Mouse (Mus musculus): ENCODE measurements around the gene Bcl2a1c. TPM values are rescaled to one million over a fixed set of nuclear protein-coding genes. Genes with fewer than 3 reads are reported as not detected.
A peak's percentile ranks its signal among the peaks of the same experiment; 100 is the strongest.
"Not testable (repeated sequence)": the region's sequence is repeated elsewhere in the genome, so short reads cannot be mapped to it uniquely, and the experiment has no call there.

Gene Bcl2a1c
- total RNA-seq (2021), result not detected
- long read RNA-seq, experiment 1, result 0 reads
- long read RNA-seq, experiment 2, result 0 reads

- DNase-seq, result not testable (repeated sequence)
Measured at GRCm38 (mm10) chr9:114329855-114330254, at the start of gene Bcl2a1c. Gene Bcl2a1c (plus strand): TSS chr9:114330135.

GRCm38 (mm10) chr9:114305957-114306356, 24.0 kb upstream of the Bcl2a1c start:
- DNase-seq, result not testable (repeated sequence)

- DNase-seq, result not testable (repeated sequence)
Measured at GRCm38 (mm10) chr9:114311752-114312151, 18.2 kb upstream of the Bcl2a1c start.

GRCm38 (mm10) chr9:114318021-114318420, 11.9 kb upstream of the Bcl2a1c start:
- peak; percentile 74 for DNase-seq

GRCm38 (mm10) chr9:114326011-114326748, 3.8 kb upstream of the Bcl2a1c start:
- DNase-seq, result no peak

GRCm38 (mm10) chr9:114328332-114328731, 1.6 kb upstream of the Bcl2a1c start:
- not testable (repeated sequence) for DNase-seq

- peak; percentile 92 for DNase-seq
Measured at GRCm38 (mm10) chr9:114367783-114368470, 38.0 kb downstream of the Bcl2a1c start.

- DNase-seq, result no peak
Measured at GRCm38 (mm10) chr9:114368471-114368858, 38.5 kb downstream of the Bcl2a1c start.

GRCm38 (mm10) chr9:114369389-114369788, 39.5 kb downstream of the Bcl2a1c start:
- not testable (repeated sequence) for DNase-seq

- DNase-seq, result not testable (repeated sequence)
Measured at GRCm38 (mm10) chr9:114371717-114372116, 41.8 kb downstream of the Bcl2a1c start.

- no peak for DNase-seq
Measured at GRCm38 (mm10) chr9:114375276-114375962, 45.5 kb downstream of the Bcl2a1c start.

GRCm38 (mm10) chr9:114377168-114377567, 47.2 kb downstream of the Bcl2a1c start:
- no peak for DNase-seq

- no peak for DNase-seq
Measured at GRCm38 (mm10) chr9:114379871-114380270, 49.9 kb downstream of the Bcl2a1c start.

Other genes with a start within 250 kb of the Bcl2a1c start
- gene Crtap, start 60.5 kb downstream of the Bcl2a1c start, total RNA-seq (2021), result 10 to 100 TPM; 89.9 to 96.4 TPM
- gene Glb1, start 70.9 kb downstream of the Bcl2a1c start, total RNA-seq (2021), result 10 to 100 TPM; 24.8 to 26.9 TPM
- 1 to 10 TPM; 4.4 to 7.4 TPM for gene Tmppe, start 71.0 kb downstream of the Bcl2a1c start, total RNA-seq (2021)
- gene Ccr4, start 174.8 kb downstream of the Bcl2a1c start, total RNA-seq (2021), result under 1 TPM in 1 of 2 experiments, not detected in 1; 0.09 TPM
- not detected for gene C130032M10Rik, start 185.6 kb downstream of the Bcl2a1c start, total RNA-seq (2021)
- under 1 TPM in 1 of 2 experiments, not detected in 1; 0.09 TPM for gene Trim71, start 234.2 kb downstream of the Bcl2a1c start, total RNA-seq (2021)